Mouse (Mus musculus): ENCODE measurements around the gene Arglu1. TPM values are rescaled to one million over a fixed set of nuclear protein-coding genes. Genes with fewer than 3 reads are reported as not detected.
A peak's percentile ranks its signal among the peaks of the same experiment; 100 is the strongest.

Arglu1 gene
- polyA plus RNA-seq, 1 experiment from 2014 or later, result 154 TPM

DNA sequence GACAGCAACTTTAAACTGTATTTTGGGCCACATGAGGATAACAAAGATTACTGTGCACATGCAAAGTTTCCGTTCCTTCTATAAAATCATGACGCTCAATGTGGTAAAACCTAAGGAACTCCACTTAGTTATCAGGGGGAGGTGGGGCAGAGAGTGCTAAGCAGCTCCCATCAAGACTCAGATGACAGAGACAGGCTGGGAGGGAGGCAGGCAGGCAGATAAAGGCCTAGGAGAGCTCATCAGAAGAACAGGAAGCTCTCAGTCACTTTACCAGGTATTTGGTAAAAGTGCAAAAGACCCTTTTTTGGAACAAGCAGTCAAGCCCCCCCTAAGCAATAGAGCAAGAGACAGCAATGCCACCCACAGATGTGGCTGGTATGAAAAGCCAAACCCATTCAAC is 4.8 kb downstream of the Arglu1 start:
- WGBS, result 82% methylated on average over 2 of the region's 2 CpGs
- H3K9ac ChIP-seq, result no peak overlapping the region
- ATAC-seq (ENCODE audit: low FRiP score, low read depth), result no peak
- peaks cover 39% of the 10 kb centered on the region for H3K4me1 ChIP-seq (replicated peaks)
- peaks cover 19% of the 10 kb centered on the region for H3K36me3 ChIP-seq
- no peaks in the 10 kb centered on the region for H3K9me3 ChIP-seq
- no peak overlapping the region for H3K4me3 ChIP-seq
- H3K27ac ChIP-seq (replicated peaks), result no peak overlapping the region
- H3K27me3 ChIP-seq, result no peaks in the 10 kb centered on the region
- H3K4me2 ChIP-seq, result no peak overlapping the region

DNA sequence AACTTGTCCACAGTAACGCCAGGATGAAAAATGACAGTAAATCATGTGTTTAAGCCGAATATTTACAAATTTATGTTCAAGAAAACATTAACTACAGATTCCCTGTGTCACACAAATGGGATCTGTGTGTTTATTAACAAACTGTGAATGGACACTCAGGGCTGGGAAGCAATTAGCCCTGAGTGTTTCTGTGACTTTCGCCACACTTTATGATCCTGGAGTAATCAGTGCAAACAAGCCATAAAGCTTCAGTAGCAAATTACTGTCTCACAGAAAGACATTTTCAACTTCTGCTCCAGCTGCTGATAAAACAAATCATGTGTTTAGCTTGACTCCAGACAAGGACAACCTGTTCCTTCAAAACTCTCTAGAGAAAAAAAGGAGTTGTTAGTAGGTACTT is 7.6 kb downstream of the Arglu1 start:
- no peak for ATAC-seq (ENCODE audit: low FRiP score, low read depth)
- Histone ChIP-seq H3K4me1 (replicated peaks) (peaks cover 23% of the 10 kb centered on the region), H3K36me3 (peaks cover 41% of the 10 kb centered on the region), H3K27ac (replicated peaks) (no peak overlapping the region), H3K27me3 (no peaks in the 10 kb centered on the region), H3K4me2 (no peak overlapping the region), H3K9me3 (no peaks in the 10 kb centered on the region), H3K4me3 (no peak overlapping the region), H3K9ac (no peak overlapping the region)
- WGBS, result 86% methylated on average over 3 of the region's 3 CpGs

DNA sequence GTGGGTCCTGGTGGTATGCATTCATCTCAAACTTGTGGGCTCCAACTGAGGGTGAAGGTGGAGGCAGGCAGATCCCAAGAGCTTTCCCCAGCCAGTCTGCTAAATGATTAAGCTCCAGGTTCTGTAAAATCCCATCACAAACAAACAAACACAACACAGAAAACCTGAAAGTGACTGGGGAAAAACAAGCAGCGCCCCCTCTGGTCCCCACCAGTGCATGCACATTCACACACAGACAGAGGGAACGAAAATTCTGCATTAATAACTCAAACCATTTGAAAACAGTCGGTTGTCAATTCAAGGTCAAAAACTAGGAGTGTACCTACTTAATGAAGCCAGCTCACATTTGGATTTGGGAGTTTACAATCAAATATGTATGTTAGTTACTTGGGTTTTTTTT is 12.1 kb downstream of the Arglu1 start:
- Histone ChIP-seq H3K4me2 (no peak overlapping the region), H3K27me3 (no peaks in the 10 kb centered on the region), H3K36me3 (peaks cover 44% of the 10 kb centered on the region), H3K27ac (replicated peaks) (no peak overlapping the region), H3K4me1 (replicated peaks) (no peaks in the 10 kb centered on the region), H3K4me3 (no peak overlapping the region), H3K9me3 (no peaks in the 10 kb centered on the region), H3K9ac (no peak overlapping the region)
- WGBS, result 99% methylated on average over 3 of the region's 3 CpGs
- ATAC-seq (ENCODE audit: low FRiP score, low read depth), result no peak

DNA sequence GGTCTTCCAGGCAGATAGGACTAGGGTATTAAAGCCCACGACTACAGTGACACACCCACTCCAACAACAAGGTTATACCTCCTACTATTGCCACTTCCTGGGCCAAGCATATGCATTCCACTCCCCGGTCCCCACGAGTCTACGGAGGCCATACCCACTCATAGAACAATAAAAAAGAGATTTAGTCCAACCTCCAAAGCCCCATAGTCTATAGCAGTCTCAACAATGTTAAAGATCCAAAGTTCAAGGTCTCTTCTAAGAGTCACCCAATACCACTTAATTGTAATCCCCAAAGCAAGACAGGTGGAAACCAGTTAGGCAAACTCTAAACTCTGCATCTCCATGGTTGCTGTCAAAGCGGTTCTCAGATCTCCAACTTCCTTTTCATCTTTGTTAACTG is 15.5 kb downstream of the Arglu1 start:
- Histone ChIP-seq H3K9ac (no peak overlapping the region), H3K4me1 (replicated peaks) (no peaks in the 10 kb centered on the region), H3K36me3 (peaks cover 29% of the 10 kb centered on the region), H3K4me2 (no peak overlapping the region), H3K9me3 (no peaks in the 10 kb centered on the region), H3K27ac (replicated peaks) (no peak overlapping the region), H3K27me3 (no peaks in the 10 kb centered on the region), H3K4me3 (no peak overlapping the region)
- ATAC-seq (ENCODE audit: low FRiP score, low read depth), result no peak
- WGBS, result 91% methylated on average over 5 of the region's 5 CpGs

DNA sequence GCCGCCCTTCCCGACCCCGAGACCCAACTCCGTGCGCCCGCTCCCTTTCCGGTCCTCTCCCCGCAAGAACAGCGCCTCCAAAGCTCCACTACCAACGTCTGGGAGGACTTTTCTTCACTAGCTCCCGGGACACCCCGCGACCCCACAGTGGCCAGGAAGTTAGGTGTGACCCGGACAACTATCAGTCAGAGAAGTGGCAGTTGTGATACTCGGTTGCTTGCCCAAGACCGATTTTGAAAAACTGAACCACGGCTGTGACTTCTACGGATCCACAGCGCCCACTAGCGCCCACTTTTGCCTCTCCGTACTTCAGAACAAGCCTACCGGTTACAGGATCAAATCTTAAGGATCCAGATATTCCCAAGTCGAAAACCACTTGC is 28.6 kb downstream of the Arglu1 start:
- Histone ChIP-seq H3K4me2 (peak overlapping the region; percentile 93), H3K4me3 (peak overlapping the region; percentile 87), H3K27ac (replicated peaks) (peak overlapping the region; percentile 91), H3K27me3 (no peaks in the 10 kb centered on the region), H3K4me1 (replicated peaks) (peaks cover 14% of the 10 kb centered on the region), H3K36me3 (peaks cover 7% of the 10 kb centered on the region), H3K9me3 (no peaks in the 10 kb centered on the region), H3K9ac (peak overlapping the region; percentile 54)
- WGBS, result under 1% methylated on average over 23 of the region's 23 CpGs
- ATAC-seq (ENCODE audit: low FRiP score, low read depth), result no peak

DNA sequence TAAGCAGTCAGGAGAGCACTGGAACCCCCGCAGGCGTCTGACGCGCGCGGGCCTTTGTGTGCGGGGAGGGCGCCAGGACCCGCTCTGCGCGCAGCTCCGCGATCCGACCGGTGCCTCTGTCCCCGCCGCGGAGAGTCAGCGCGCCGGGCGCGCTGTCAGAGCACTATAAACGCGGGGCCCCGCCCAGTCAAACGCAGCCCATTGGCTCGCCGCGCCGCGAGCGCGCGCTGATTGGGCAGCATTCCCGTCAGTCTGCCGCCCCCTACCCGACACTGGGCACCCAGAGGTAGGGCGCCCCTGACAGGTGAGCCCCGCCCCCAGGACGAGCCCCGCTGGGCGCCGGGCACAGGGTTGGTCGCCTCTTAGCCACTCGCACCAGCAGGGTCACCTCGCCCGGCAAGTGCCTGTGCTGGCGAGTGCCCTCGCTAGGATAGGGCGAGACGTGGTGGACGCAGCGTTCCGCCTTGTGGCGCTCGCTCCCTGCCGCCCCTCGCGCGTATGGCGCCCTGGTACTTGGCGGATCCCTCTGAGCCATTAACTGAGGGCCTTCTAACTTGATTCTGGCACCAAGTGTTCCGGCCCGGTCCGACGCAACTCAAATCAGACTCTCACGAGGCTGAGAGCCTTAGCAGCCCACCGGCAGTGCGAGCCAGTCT is 29.1 kb downstream of the Arglu1 start, which contains the start of gene Efnb2:
Efnb2 (minus strand) TSS at position 140 of the 656 bp plus-strand sequence.
- H3K9ac ChIP-seq, result peak within 1 kb of the TSS; percentile 89
- H3K4me1 ChIP-seq (replicated peaks), result peaks cover 19% of the 10 kb centered on the region
- peaks cover 4% of the 10 kb centered on the region; the same call in 1 of the 2 replicates for H3K36me3 ChIP-seq
- ATAC-seq (ENCODE audit: low FRiP score, low read depth), result peak; percentile 96
- H3K9me3 ChIP-seq, result no peaks in the 10 kb centered on the region
- peak within 1 kb of the TSS; percentile 93 for H3K4me2 ChIP-seq
- WGBS, result under 1% methylated on average over 64 of the region's 70 CpGs
- H3K4me3 ChIP-seq, result peak within 1 kb of the TSS; percentile 87
- no peaks in the 10 kb centered on the region for H3K27me3 ChIP-seq
- H3K27ac ChIP-seq (replicated peaks), result peak within 1 kb of the TSS; percentile 91

DNA sequence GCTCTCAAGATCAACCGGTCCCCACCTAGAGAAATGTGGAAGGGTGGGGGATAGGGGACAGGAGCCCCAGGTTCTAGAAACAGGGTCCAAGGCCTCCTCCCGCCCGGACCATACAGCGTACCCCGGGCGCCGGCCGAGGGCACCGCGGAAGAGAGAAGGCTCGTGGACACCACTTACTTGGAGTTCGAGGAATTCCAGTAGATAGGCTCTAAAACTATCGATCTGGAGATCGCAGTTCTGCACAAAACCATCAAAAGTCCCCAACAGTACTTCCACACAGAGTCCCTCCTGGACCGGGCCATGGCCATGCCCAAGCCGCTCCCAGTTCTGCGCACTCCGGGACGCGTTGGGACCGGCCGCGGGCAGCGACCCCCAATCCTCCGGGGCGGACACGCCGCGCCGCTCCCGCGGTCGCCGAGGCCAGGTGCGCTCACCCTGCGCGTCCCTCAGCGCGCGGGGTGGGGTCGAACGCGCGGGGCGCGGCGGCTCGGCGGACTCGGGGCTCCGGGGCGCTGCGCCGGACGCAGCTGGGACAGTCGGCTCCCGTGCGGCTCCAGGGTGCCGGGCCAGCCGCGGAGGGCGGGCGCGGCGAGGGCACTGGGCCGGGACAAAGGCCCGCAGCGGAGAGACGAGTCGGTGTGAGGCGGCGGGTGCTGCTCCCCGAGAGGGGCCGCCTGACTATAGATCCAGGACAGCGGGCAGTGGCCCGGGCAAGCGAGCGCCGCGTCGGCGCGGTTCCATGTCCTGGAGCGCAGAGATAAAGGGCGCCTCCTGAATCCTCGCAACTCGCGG is 29.8 kb downstream of the Arglu1 start:
- no peaks in the 10 kb centered on the region for H3K9me3 ChIP-seq
- peaks cover 26% of the 10 kb centered on the region for H3K4me1 ChIP-seq (replicated peaks)
- no peaks in the 10 kb centered on the region for H3K36me3 ChIP-seq
- peak overlapping the region; percentile 89 for H3K9ac ChIP-seq
- under 1% methylated on average over 83 of the region's 88 CpGs for WGBS
- H3K27me3 ChIP-seq, result no peaks in the 10 kb centered on the region
- ATAC-seq (ENCODE audit: low FRiP score, low read depth), result no peak; the same call in none of the 2 replicates
- H3K4me3 ChIP-seq, result peak overlapping the region; percentile 87
- H3K27ac ChIP-seq (replicated peaks), result peak overlapping the region; percentile 91
- H3K4me2 ChIP-seq, result peak overlapping the region; percentile 93

DNA sequence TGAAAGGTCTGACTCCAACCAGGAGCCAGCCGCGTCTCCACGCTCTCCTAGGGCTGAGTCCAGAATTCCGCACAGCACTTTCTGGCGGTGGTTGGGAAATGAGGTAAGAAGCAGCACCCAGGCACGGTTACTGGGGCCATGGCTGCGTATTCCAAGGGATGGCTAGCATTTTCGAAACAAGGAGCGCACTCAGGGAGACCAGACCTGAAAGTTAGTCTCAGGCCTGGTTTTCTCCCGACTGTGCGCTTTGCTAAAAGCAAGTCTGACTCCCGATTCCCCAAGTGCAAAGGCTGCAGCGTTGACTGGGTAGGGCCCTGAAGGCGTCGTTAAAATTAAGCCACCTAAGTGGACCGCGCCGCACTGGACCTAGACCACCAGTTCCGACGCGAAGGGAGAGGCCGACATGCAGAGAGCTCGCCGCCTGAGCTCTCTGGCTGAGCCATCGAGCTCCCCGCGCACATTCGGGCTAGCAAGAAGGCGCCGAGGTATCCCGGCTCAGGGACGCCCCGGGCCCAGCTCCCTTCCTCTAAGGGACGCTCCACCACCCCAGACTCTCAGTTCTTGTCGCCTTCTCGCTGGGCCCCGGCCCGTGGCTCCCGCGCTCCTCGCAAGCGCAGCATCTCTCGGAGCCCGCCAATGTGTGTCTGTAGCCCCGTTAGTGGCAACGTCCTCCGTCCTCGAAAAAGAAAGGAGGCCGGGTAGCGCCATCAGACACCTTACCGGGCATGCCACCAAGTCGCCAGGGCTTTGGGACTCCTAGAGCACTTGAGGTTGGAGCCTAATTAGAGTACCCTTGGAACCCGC is 30.6 kb downstream of the Arglu1 start:
- Histone ChIP-seq H3K36me3 (no peaks in the 10 kb centered on the region), H3K9ac (peak overlapping the region; percentile 89), H3K27ac (replicated peaks) (peak overlapping the region; percentile 91), H3K4me1 (replicated peaks) (peaks cover 34% of the 10 kb centered on the region), H3K27me3 (no peaks in the 10 kb centered on the region), H3K4me2 (peak overlapping the region; percentile 93), H3K4me3 (peak overlapping the region; percentile 87), H3K9me3 (no peaks in the 10 kb centered on the region)
- ATAC-seq (ENCODE audit: low FRiP score, low read depth), result no peak
- WGBS, result under 1% methylated on average over 53 of the region's 53 CpGs

DNA sequence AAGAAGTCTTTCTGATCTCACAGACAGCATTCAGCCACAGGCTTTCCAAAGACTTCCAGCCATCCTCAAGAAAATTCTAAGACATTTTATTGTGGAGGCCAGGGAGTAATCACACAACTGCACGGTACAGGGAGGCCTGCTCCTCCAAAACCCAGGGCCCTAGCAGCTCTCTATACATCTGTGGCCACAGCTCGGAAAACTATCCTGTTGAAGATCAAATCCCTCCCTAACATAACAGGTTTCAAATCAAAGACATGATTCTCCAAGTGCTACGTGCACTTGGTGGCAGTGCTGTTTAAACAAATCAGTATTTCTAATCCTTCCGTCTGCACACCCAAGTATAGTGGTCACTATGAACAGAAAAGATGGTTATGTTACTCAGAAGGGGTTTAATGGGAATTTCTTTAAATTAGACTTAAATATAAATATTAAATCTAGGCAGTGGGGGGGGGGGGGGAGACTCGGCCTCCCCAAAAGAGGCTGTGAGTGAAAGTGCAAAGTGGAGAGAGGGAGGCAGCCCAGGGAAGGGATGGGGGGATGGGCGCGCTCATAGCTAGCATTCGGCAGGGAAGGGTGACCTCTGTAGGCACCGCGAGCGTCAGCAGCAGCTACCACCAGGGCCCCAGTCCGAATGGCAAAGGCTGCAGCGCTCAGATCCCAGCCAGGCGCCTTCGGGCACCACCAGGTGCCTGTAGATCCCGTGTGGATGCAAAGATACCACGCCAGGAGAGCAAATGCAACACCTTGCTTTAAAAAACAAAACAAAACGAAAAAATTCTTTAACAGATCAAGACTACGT is 31.7 kb downstream of the Arglu1 start:
- Histone ChIP-seq H3K9me3 (no peaks in the 10 kb centered on the region), H3K4me2 (peak overlapping the region; percentile 93), H3K36me3 (no peaks in the 10 kb centered on the region), H3K4me1 (replicated peaks) (peaks cover 45% of the 10 kb centered on the region), H3K27ac (replicated peaks) (peak overlapping the region; percentile 91), H3K4me3 (peak overlapping the region; percentile 87), H3K9ac (peak overlapping the region; percentile 89), H3K27me3 (no peaks in the 10 kb centered on the region)
- ATAC-seq (ENCODE audit: low FRiP score, low read depth), result peak; percentile 40; the same call in 1 of the 2 replicates
- WGBS, result 1% methylated on average over 19 of the region's 19 CpGs

DNA sequence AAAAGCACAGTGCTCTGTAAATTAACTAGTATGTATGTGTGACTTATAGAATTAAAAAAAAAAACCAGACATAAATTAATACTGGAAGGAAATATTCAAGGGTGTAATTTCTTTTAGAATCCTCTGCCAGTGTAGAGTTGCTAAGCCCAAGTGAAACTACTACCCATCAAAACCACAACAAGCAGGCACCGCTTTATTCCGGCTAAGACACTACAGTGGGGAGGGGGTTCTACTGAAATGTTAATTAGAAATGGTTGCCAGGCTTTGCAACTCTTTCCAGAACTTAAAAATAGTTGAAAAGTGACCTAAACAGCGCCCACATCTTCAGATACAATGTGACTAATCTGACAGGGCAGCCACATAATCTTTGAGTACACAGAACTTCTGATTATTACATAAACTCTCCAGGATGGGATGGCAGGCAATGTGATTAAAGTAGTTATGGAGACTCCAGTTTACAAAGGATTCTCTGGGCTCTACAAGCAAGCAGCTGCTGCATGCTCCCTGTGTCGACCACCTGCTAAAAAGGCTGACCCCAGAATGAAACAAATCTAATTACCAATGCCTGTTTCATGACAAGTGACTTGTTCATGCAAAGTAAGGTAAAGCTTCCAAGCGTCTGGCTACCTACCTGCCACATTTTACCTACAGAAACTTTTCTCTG is 32.5 kb downstream of the Arglu1 start:
- no peak for ATAC-seq (ENCODE audit: low FRiP score, low read depth)
- Histone ChIP-seq H3K4me1 (replicated peaks) (peaks cover 53% of the 10 kb centered on the region), H3K27me3 (no peaks in the 10 kb centered on the region), H3K36me3 (no peaks in the 10 kb centered on the region), H3K27ac (replicated peaks) (peak overlapping the region; percentile 91), H3K4me2 (peak overlapping the region; percentile 93), H3K9me3 (no peaks in the 10 kb centered on the region), H3K4me3 (peak overlapping the region; percentile 87), H3K9ac (peak overlapping the region; percentile 89)
- 14% methylated on average over 5 of the region's 5 CpGs for WGBS
